Mouse (Mus musculus): ENCODE measurements around the gene Ahdc1. TPM values are rescaled to one million over a fixed set of nuclear protein-coding genes. Genes with fewer than 3 reads are reported as not detected.
"Not testable (repeated sequence)": the region's sequence is repeated elsewhere in the genome, so short reads cannot be mapped to it uniquely, and the experiment has no call there.

The Ahdc1 gene
- polyA plus RNA-seq, 1 experiment from 2014 or later: 13.9 TPM

DNA sequence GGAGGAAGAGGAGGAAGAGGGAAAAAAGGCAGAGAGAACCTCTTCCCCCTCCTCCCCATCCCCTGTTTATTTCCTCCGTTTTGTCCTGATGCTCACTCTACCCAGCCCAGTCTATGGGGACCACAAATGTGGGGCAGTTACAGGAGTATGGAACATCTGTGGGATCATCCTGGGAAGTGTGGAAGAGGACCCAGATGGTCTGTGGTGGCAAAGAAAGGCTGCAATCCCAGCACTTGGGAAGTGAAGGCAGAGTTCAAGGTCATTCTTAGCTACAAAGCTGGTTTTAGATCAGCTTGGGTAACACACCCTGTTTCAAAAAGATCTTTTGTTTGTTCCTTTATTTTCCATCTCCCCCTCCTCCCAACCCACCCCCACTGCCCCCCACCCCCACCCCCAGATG, 83.2 kb downstream of the Ahdc1 start:
- WGBS: 38% methylated on average over 1 of the region's 1 CpGs
- Histone ChIP-seq H3K36me3 (no peaks in the 10 kb centered on the region), H3K4me1 (peaks cover 65% of the 10 kb centered on the region), H3K27ac (replicated peaks) (0 out of 2 replicates have a peak overlapping the region, but pooled peaks have one; percentile 14), H3K27me3 (no peaks in the 10 kb centered on the region), H3K4me2 (replicated peaks) (no peak overlapping the region), H3K9ac (no peak overlapping the region), H3K4me3 (replicated peaks) (no peak overlapping the region), H3K9me3 (replicated peaks) (no peaks in the 10 kb centered on the region)
- ATAC-seq (ENCODE audit: insufficient number of reproducible peaks, low FRiP score, low TSS enrichment, low read depth): no peak

GRCm38 (mm10) chr4:133094936-133095733, 84.1 kb downstream of the Ahdc1 start:
- Histone ChIP-seq H3K27ac (replicated peaks) (peak overlapping the region; percentile 92), H3K4me2 (replicated peaks) (peak overlapping the region; percentile 45), H3K4me3 (replicated peaks) (peak overlapping the region; percentile 27), H3K9ac (0 out of 2 replicates have a peak overlapping the region, but pooled peaks have one; percentile 1), H3K27me3 (no peaks in the 10 kb centered on the region), H3K9me3 (replicated peaks) (no peaks in the 10 kb centered on the region), H3K36me3 (no peaks in the 10 kb centered on the region), H3K4me1 (peaks cover 56% of the 10 kb centered on the region)
- ATAC-seq (ENCODE audit: insufficient number of reproducible peaks, low FRiP score, low TSS enrichment, low read depth): peak; percentile 25
- 40% methylated on average over 16 of the region's 16 CpGs for WGBS

- Histone ChIP-seq H3K4me2 (replicated peaks) (peak overlapping the region; percentile 45), H3K27ac (replicated peaks) (peak overlapping the region; percentile 92), H3K4me1 (peaks cover 50% of the 10 kb centered on the region), H3K4me3 (replicated peaks) (peak overlapping the region; percentile 27), H3K9ac (0 out of 2 replicates have a peak overlapping the region, but pooled peaks have one; percentile 1)
- whole genome bisulfite sequencing: 5% methylated on average over 3 of the region's 3 CpGs
- not testable (repeated sequence) for H3K9me3 ChIP-seq (replicated peaks); H3K36me3 ChIP-seq; H3K27me3 ChIP-seq; ATAC-seq (ENCODE audit: insufficient number of reproducible peaks, low FRiP score, low TSS enrichment, low read depth)
These were observed 84.6 kb downstream of the Ahdc1 start for GRCm38 (mm10) chr4:133095734-133096065.

- not testable (repeated sequence) for H3K4me2 ChIP-seq (replicated peaks); H3K27ac ChIP-seq (replicated peaks); H3K27me3 ChIP-seq; H3K36me3 ChIP-seq; ATAC-seq (ENCODE audit: insufficient number of reproducible peaks, low FRiP score, low TSS enrichment, low read depth); H3K9ac ChIP-seq; H3K9me3 ChIP-seq (replicated peaks)
- Histone ChIP-seq H3K4me3 (replicated peaks) (peak overlapping the region; percentile 34), H3K4me1 (peaks cover 42% of the 10 kb centered on the region)
- 0% methylated on average over 15 of the region's 26 CpGs for WGBS
These were observed 85.6 kb downstream of the Ahdc1 start for GRCm38 (mm10) chr4:133096671-133097070.

DNA sequence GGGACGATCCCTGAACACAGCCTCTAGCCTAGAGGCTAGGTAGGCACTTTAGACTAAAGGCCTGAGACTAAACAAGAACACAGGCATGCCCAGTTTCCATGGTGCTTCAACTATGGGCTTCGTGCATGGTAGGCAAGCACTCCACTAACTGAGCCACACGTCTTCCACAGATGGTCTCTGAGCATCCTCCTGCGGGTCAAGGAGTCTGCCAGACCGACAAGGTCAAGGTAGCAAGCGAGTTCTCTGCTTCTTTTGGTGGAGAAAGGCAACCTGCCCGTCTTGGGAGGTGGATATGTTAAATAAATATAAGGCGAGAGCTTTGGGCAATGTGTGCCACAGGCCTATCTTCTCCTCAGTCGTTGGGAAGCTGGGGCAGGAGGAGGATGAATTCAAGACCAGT, 90.7 kb downstream of the Ahdc1 start:
- WGBS: 79% methylated on average over 9 of the region's 9 CpGs
- no peak overlapping the region for H3K9ac ChIP-seq
- H3K4me3 ChIP-seq (replicated peaks): no peak overlapping the region
- H3K4me2 ChIP-seq (replicated peaks): no peak overlapping the region
- no peaks in the 10 kb centered on the region for H3K36me3 ChIP-seq
- no peaks in the 10 kb centered on the region for H3K9me3 ChIP-seq (replicated peaks)
- H3K27me3 ChIP-seq: no peaks in the 10 kb centered on the region
- H3K27ac ChIP-seq (replicated peaks): no peak overlapping the region
- H3K4me1 ChIP-seq: peaks cover 23% of the 10 kb centered on the region
- ATAC-seq (ENCODE audit: insufficient number of reproducible peaks, low FRiP score, low TSS enrichment, low read depth): no peak

DNA sequence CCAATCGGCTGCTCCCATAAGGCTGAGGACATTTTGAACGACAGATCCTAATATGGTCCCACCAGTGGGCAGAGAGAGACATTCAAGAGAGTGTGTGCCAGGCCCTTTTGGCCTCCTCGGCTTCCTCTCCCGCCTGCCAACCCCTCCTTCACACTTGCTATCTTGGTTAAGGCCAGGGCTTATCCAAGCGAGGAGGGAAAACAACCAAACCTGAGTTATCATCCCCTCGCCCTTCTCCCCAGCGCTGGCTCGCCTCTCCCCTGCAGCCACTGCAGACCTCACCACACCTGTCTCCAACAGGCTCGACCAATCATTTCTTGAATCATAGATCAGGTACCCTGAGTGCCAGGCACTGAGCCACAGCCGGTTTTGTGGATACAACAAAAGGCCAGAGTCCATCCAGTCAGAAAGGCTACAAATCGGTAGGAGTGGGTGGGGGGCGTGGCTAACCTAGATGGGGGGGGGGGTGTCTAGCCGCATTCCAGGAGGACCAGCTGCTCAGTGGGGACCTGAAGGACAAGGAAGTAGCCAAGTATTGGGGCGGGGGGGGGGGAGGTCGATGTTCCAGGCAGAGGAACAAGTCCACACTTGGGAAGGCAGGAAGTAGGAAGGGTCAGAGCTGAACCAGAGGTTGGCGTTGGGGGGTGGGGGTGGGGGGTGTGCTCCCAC, 92.6 kb downstream of the Ahdc1 start:
- Histone ChIP-seq H3K4me3 (replicated peaks) (no peak overlapping the region), H3K9me3 (replicated peaks) (no peaks in the 10 kb centered on the region), H3K36me3 (no peaks in the 10 kb centered on the region), H3K27ac (replicated peaks) (peak overlapping the region; percentile 78), H3K4me2 (replicated peaks) (peak overlapping the region; percentile 19; the same call in 1 of the 2 replicates), H3K27me3 (no peaks in the 10 kb centered on the region), H3K9ac (no peak overlapping the region), H3K4me1 (peaks cover 39% of the 10 kb centered on the region)
- no peak for ATAC-seq (ENCODE audit: insufficient number of reproducible peaks, low FRiP score, low TSS enrichment, low read depth)
- WGBS: 25% methylated on average over 16 of the region's 16 CpGs

- H3K4me3 ChIP-seq (replicated peaks): no peak overlapping the region
- no peaks in the 10 kb centered on the region for H3K36me3 ChIP-seq
- H3K27ac ChIP-seq (replicated peaks): peak overlapping the region; percentile 78
- peaks cover 44% of the 10 kb centered on the region for H3K4me1 ChIP-seq
- H3K27me3 ChIP-seq: no peaks in the 10 kb centered on the region
- no peaks in the 10 kb centered on the region for H3K9me3 ChIP-seq (replicated peaks)
- H3K9ac ChIP-seq: no peak overlapping the region
- WGBS: 23% methylated on average over 10 of the region's 10 CpGs
- ATAC-seq (ENCODE audit: insufficient number of reproducible peaks, low FRiP score, low TSS enrichment, low read depth): no peak
- peak overlapping the region; percentile 19; the same call in 1 of the 2 replicates for H3K4me2 ChIP-seq (replicated peaks)
These were observed 93.1 kb downstream of the Ahdc1 start for GRCm38 (mm10) chr4:133104194-133104569.

DNA sequence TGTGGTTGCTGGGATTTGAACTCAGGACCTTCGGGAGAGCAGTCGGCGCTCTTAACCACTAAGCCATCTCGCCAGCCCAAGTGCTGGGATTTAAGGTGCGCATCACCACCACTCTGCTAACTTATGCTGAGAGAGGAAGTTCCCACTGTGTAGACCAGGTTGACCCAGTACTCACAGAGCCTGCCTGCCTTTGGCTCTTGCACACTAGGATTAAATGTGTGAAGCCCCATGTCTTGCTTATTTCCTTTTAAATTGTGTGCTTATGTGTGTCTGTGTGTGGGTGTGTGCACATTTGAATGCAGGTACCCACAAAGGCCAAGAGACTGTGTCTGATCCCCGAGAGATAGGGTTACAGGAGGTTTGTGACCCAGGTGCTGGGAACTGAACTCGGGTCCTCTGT, 95.6 kb downstream of the Ahdc1 start:
- Histone ChIP-seq H3K27ac (replicated peaks) (no peak overlapping the region; the same call in 1 of the 2 replicates), H3K4me2 (replicated peaks) (no peak overlapping the region), H3K9me3 (replicated peaks) (no peaks in the 10 kb centered on the region), H3K9ac (no peak overlapping the region), H3K36me3 (no peaks in the 10 kb centered on the region), H3K4me1 (peaks cover 45% of the 10 kb centered on the region), H3K27me3 (no peaks in the 10 kb centered on the region), H3K4me3 (replicated peaks) (no peak overlapping the region)
- no peak for ATAC-seq (ENCODE audit: insufficient number of reproducible peaks, low FRiP score, low TSS enrichment, low read depth)
- 93% methylated on average over 7 of the region's 7 CpGs for WGBS

GRCm38 (mm10) chr4:133107788-133108281, 96.8 kb downstream of the Ahdc1 start:
- H3K4me3 ChIP-seq (replicated peaks): no peak overlapping the region
- H3K9me3 ChIP-seq (replicated peaks): no peaks in the 10 kb centered on the region
- peaks cover 45% of the 10 kb centered on the region for H3K4me1 ChIP-seq
- no peak overlapping the region for H3K4me2 ChIP-seq (replicated peaks)
- H3K27me3 ChIP-seq: no peaks in the 10 kb centered on the region
- ATAC-seq (ENCODE audit: insufficient number of reproducible peaks, low FRiP score, low TSS enrichment, low read depth): 0 out of 2 replicates have a peak, but pooled peaks have one; percentile 30
- H3K9ac ChIP-seq: no peak overlapping the region
- 45% methylated on average over 13 of the region's 13 CpGs for WGBS
- peak overlapping the region; percentile 92 for H3K27ac ChIP-seq (replicated peaks)
- H3K36me3 ChIP-seq: no peaks in the 10 kb centered on the region

DNA sequence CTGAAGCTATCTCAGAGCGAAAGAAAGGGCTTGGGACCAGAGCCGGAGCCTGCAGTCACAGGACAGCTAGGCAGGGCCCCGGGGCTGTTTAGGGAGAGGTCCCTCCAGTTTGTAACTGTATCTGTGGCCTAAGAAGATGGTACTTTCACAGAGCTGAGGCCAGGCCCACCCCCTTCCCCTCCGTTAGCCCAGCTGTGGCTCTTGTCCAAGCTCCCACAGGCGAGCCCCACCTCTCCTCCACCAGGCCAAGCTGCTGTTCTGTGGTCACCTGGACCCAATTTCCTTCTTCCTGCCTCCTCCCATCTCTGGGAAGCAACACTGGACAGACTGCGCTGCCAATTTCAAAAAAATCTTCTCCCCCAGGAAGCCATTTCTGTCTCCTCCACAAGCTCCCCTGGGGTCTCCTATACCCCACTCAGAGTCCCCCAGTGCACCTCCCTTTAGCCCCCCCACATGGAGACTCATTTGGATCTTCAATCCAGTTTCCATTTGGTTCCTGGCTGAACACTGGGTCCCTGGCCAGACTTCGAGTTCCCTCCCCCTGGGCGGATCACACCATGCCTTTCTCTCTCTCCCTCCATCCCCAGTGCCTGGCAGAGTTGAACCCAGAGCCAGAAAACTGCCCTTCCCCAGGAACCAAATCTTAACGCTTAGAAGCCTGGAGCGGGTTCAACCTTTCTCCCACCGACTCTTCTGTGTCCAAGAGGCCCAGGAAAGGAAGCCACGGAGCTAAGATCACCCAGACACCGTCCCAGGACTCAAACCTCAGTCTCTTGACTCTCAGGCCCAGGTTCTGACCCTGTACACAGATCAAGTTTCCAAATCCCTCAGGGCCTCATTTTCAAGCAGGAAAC, 97.6 kb downstream of the Ahdc1 start:
- no peaks in the 10 kb centered on the region for H3K36me3 ChIP-seq
- H3K4me3 ChIP-seq (replicated peaks): no peak overlapping the region
- H3K4me2 ChIP-seq (replicated peaks): 0 out of 2 replicates have a peak overlapping the region, but pooled peaks have one; percentile 0
- WGBS: 30% methylated on average over 13 of the region's 13 CpGs
- no peaks in the 10 kb centered on the region for H3K27me3 ChIP-seq
- ATAC-seq (ENCODE audit: insufficient number of reproducible peaks, low FRiP score, low TSS enrichment, low read depth): peak; percentile 77
- H3K9me3 ChIP-seq (replicated peaks): no peaks in the 10 kb centered on the region
- H3K4me1 ChIP-seq: peaks cover 46% of the 10 kb centered on the region
- peak overlapping the region; percentile 92 for H3K27ac ChIP-seq (replicated peaks)
- H3K9ac ChIP-seq: no peak overlapping the region
